Mouse (Mus musculus): ENCODE results near the gene Galt.
"Not testable (repeated sequence)": the region's sequence is repeated elsewhere in the genome, so short reads cannot be mapped to it uniquely, and the experiment has no call there.

Gene Galt

DNA sequence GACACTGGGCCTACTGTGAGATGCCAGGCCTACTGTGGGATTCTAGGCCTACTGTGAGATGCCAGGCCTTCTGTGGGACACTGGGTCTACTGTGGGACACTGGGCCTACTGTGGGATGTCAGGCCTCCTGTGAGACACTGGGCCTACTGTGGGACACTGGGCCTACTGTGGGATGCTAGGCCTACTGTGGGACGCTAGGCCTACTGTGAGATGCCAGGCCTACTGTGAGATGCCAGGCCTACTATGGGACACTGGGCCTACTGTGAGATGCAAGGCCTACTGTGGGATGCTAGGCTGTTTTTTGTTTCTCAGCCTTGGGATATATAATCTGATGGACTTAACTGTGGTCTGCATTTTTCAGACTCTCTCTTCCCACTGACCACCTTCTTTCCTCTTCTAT is 20.8 kb downstream of the Galt start:
- not testable (repeated sequence) for DNase-seq (ENCODE audit: low spot score)

DNA sequence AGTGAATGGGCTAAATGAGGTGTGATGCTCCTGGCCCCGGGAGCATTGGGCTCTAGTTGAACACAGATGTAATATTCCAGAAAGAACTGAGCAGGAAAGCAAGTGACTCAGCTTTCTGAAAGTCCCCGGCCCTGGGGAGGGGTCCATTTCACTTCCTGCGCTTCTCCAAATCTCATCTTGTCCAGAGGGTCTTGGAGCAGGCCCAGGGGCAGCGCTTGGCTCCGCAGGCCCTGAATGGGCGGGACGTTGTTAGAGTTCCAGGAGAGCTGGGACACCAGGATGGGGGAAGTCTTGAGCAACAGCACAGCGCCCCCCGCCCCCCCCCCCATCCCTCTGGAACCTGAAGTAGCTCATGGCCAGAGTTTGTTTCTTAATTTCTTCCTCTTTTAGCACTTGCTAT is 26.2 kb downstream of the Galt start:
- DNase-seq (ENCODE audit: low spot score) = not testable (repeated sequence)

DNA sequence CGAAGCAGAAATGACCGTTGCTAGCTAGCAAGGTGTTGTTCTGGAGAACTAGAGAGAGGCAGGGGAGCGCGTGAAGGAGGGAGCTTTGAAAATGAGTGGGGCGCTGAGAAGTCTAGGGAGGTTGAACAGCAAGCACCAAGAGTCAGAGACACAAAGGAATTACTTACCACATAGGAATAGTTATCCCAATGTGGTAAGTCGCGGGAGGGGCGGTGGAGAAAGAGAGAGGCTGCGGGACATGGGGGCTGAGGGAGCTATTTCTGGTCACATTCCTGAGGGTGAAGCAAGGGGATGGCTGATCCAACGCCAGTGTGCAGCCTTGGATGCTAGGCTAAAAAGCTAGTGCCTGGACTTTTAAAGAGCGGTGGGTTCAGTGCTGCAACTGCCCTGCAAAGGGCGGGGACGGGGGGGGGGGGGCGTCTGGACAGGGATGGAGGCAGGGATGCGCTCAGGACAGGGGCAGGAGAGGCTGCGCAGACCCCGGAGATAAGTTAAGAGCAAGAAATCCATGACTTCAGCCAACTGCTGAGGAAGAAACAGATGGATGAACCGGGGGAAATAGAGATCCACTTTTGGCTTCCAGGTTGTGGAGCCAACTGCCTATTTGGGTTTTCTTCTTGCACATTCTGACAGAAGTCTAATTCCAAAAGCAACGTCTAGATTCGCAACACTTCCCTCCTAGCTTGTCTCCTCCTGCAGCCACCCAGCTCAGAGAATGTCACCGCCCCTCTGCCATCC is 26.9 kb downstream of the Galt start:
- not testable (repeated sequence) for DNase-seq (ENCODE audit: low spot score)

DNA sequence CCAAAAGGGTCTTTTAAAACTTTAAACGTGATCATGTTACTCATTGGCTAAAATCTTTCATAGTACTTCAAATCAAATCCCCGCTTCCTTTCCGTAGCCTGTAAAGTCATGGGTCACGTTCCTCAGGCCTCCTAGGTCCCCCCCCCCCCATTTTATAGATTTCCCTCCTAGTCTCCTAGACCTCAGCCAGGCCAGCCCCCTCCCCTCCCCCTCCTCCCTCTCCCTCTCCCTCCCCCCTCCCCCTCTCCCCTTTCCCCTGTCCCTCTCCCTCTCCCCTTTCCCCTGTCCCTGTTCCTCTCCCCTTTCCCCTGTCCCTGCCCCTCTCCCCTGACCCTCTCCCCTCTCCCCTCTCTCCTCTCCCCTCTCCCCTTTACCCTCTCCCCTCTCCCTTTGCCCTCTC is 27.7 kb downstream of the Galt start:
- DNase-seq (ENCODE audit: low spot score) = not testable (repeated sequence)

DNA sequence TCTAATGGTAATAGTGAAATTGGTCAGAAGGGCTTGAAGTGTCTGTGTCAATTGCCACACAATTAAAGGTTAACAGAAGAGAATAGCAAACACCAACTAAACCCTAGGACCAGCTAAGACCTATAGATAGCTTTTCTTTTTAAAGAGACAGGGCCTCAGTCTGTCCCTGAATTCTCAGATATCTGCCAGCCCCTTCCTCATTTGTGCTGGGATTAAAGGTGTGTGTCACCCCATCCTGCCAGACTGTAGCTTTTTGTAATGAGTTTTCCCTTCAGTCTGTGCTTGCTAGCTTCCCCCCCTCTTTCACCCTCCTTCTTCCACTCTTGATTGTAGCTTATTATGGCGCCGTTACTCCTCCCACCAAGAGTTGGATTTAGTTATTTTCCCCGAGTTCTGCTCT is 28.2 kb downstream of the Galt start:
- not testable (repeated sequence) for DNase-seq (ENCODE audit: low spot score)

All from yolk sac, embryonic 10.5 days (tissue).